Mouse (Mus musculus) liver, embryonic 16.5 days (tissue): ENCODE measurements around the gene Smad3. TPM values are rescaled to one million over a fixed set of nuclear protein-coding genes. Genes with fewer than 3 reads are reported as not detected.

ENCODE experiments used
- ATAC-seq: fragments of 200-750 bp; cut with Nextera tagmentation; 2 replicates; pipeline ENCODE4 v1.8.0; 2017; ENCODE audit warnings: low read depth, mild to moderate bottlenecking, moderate number of reproducible peaks, moderate library complexity
- H3K27ac ChIP-seq: fragments of 300-500 bp; sonication (generic); 2 replicates; pipeline ENCODE4 v1.5.1; 2014; ENCODE audit warnings: mild to moderate bottlenecking, low read length
- H3K27me3 ChIP-seq: fragments of 300-500 bp; sonication (generic); 2 replicates; pipeline ENCODE4 v1.6.1; 2014; ENCODE audit warnings: low read depth, low read length, mixed read lengths; ENCODE audit not compliant: control insufficient read depth, insufficient read depth
- H3K36me3 ChIP-seq: fragments of 300-500 bp; sonication (generic); 2 replicates; pipeline ENCODE4 v1.6.1; 2014; ENCODE audit warnings: mild to moderate bottlenecking; ENCODE audit not compliant: control insufficient read depth, insufficient read depth
- H3K4me1 ChIP-seq: fragments of 300-500 bp; sonication (generic); 2 replicates; pipeline ENCODE4 v1.6.1; 2014; ENCODE audit warnings: low read depth, low read length, mixed read lengths; ENCODE audit not compliant: control insufficient read depth
- H3K4me2 ChIP-seq: fragments of 300-500 bp; sonication (generic); 2 replicates; pipeline ENCODE4 v1.6.1; 2014; ENCODE audit warnings: low read depth, low read length, mixed read lengths
- H3K4me3 ChIP-seq: fragments of 300-500 bp; sonication (generic); 2 replicates; pipeline ENCODE4 v1.5.1; 2014; ENCODE audit warnings: low read depth, mild to moderate bottlenecking, low read length
- H3K9ac ChIP-seq: fragments of 300-500 bp; sonication (generic); 2 replicates; pipeline ENCODE4 v1.6.1; 2014; ENCODE audit warnings: low read depth, low read length
- H3K9me3 ChIP-seq: fragments of 300-500 bp; sonication (generic); replicated peaks from 2 replicates; pipeline ENCODE4 v1.6.1; 2016; ENCODE audit warnings: low read length; ENCODE audit not compliant: control insufficient read depth
- WGBS: fragments of 180-500 bp; shearing (Covaris S2); extraction: QIAGEN DNeasy Blood & Tissue Kit; methylation state at CpG from one replicate; pipeline ENCODE4 v1.1.7; 2014; ENCODE audit not compliant: insufficient replicate concordance; 5-methylcytosine and 5-hydroxymethylcytosine counted together
- polyA plus RNA-seq: library from polyadenylated mRNA; unstranded; fragments of >200 nt; fragmentation: Nextera tagmentation; extraction: Ambion mirVana; gene quantifications from 2 replicates; pipeline ENCODE4 v1.2.1, GENCODE M21; 2015

Gene Smad3
- polyA plus RNA-seq, 1 experiment from 2014 or later: 2.7 TPM

DNA sequence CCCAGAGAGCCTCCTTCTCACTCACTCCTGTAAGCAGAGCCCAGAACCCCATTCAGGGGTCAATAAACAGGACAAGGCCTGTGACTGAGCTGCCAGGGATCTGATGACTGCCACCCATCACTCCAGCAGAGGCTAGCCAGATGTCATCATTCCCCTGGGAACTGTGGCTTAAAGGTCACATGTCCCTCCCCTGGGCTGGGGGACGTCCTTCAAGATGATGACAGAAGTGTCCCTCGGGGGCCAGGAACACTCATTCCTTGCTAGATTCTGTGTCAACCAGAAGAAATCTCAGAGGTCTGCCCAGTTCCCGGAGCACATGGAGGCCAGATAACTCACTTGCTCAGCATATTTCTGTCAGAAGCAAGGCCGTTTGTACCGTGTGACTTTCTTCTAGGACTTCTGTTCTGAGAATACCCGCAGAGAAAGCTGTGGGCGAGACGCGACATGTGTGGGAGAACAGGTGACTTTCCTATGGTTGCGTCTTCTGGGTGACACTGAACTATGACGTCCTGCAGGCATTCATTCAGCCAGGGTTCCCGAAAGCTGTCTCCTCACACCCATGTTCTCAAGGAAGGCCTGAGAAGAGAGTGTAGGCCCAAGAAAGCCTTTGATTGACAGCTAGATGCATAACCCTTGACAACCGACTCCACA, 46.1 kb downstream of the Smad3 start:
- no peak overlapping the region for H3K27ac ChIP-seq
- H3K27me3 ChIP-seq: no peaks in the 10 kb centered on the region
- H3K4me1 ChIP-seq: peaks cover 21% of the 10 kb centered on the region
- H3K4me3 ChIP-seq: no peak overlapping the region
- H3K9ac ChIP-seq: no peak overlapping the region
- WGBS: 82% methylated on average over 13 of the region's 13 CpGs
- no peak for ATAC-seq
- no peaks in the 10 kb centered on the region for H3K36me3 ChIP-seq
- no peaks in the 10 kb centered on the region for H3K9me3 ChIP-seq
- no peak overlapping the region for H3K4me2 ChIP-seq

DNA sequence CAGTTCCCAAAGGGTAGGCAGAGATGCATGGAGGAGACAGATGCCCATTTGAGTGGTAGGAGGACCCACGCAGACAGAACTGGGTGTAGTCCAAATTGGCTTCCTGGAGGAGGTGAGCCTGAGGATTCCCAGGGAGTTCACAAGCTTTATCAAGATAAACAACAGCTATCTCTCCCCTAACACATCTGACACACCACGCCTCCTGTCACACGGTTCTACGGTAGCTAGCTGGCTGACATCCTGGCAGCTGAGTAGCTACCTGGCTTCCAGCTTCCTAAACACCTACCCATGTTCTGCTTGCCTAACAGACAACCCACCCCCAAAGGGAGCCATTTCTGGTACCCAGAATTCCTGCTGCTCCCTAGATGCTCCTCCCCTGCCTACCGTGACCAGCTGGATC, 47.9 kb downstream of the Smad3 start:
- no peak for ATAC-seq
- Histone ChIP-seq H3K4me3 (no peak overlapping the region), H3K27me3 (no peaks in the 10 kb centered on the region), H3K4me1 (peaks cover 3% of the 10 kb centered on the region), H3K9ac (no peak overlapping the region), H3K36me3 (no peaks in the 10 kb centered on the region), H3K9me3 (no peaks in the 10 kb centered on the region), H3K4me2 (no peak overlapping the region), H3K27ac (no peak overlapping the region)
- WGBS: 87% methylated on average over 5 of the region's 5 CpGs

DNA sequence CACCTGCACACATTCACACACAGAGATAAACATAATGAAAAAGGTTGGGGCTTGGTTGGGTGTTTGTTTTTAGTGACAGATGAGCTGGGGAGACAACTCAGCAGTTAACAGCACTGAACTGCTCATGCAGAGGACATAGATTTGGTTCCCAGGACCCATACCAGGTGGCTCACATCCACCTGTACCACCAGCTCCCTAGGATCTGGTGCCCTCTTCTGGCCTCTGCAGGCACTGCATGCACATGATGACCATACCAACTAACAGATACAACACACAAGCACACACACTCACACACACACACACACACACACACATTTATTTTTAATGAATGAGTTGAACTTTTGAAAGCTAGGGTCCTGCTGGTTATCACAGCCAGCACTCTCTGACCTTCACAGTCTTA, 48.5 kb downstream of the Smad3 start:
- no peaks in the 10 kb centered on the region for H3K9me3 ChIP-seq
- ATAC-seq: no peak
- no peak overlapping the region for H3K9ac ChIP-seq
- no peak overlapping the region for H3K4me2 ChIP-seq
- H3K4me3 ChIP-seq: no peak overlapping the region
- H3K27ac ChIP-seq: no peak overlapping the region
- peaks cover 3% of the 10 kb centered on the region for H3K4me1 ChIP-seq
- no peaks in the 10 kb centered on the region for H3K36me3 ChIP-seq
- H3K27me3 ChIP-seq: no peaks in the 10 kb centered on the region

DNA sequence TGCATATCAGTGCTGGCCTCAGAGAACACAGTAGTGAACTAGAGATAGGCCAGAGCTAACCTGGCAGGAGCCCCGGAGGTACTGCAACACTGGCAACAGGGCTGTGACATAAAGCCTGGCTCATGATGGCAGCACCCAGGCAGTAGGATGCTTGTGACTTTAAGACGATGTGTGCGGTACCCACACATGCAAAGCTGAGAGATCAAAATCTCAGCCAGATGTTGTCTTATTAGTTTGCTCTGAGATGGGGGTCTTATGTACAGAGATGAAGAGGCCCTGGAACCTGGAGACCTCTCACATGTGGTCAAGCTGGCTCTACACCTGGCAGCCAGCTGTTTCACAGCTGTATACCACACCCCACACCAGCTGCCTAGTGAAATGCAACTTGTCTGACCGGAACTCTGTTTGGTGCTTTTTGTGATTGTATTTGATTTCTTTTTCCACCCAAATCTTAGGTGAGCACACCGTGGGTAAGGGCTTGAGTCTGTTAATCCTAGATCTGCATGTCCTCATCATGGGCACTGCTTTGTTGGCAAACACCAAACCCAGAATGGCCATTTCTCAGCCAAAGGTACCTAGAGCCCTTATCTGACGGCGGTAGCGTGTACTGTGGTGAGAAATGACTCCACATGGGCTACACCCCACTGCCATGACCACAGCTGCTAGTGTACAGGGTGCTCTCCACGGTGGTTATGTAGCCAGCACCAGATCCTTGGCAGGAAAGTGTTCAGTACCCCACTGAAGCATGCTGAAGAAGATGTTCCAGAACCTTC, 49.8 kb downstream of the Smad3 start:
- Histone ChIP-seq H3K4me1 (peaks cover 3% of the 10 kb centered on the region), H3K9ac (no peak overlapping the region), H3K27ac (no peak overlapping the region), H3K4me2 (no peak overlapping the region), H3K9me3 (no peaks in the 10 kb centered on the region), H3K4me3 (no peak overlapping the region), H3K36me3 (no peaks in the 10 kb centered on the region), H3K27me3 (no peaks in the 10 kb centered on the region)
- WGBS: 59% methylated on average over 9 of the region's 9 CpGs
- ATAC-seq: no peak

DNA sequence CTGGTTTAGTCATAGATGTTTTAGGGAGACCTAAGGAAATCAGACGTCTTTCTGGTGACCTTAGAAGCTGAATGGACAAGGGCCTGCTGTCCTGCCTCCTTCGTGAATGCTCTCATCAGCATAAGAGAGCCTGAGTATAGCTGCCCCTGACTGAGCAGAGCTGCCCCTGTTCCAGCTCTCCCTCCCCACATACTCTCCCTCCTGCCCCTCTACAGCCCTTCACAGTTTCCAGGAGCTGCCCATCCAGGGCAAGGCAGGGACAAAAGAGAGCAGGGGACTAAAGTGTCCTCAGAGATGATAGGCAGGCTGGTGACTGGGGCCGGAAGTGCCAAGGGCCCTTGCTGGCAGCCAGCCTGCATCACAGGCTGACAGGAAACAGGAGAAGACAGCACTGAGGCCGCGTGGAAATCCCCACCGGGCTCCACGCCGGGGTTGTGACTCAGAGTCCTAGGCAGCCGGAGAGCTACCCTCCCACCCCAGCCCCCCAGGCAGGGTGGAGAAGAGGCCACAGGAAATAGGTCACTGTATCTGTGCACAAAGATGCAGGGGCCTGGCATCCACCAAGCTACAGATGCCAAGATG, 51.6 kb downstream of the Smad3 start:
- H3K4me2 ChIP-seq: no peak overlapping the region
- H3K27me3 ChIP-seq: no peaks in the 10 kb centered on the region
- 28% methylated on average over 9 of the region's 9 CpGs for WGBS
- ATAC-seq: peak; percentile 43
- no peaks in the 10 kb centered on the region for H3K36me3 ChIP-seq
- H3K4me3 ChIP-seq: no peak overlapping the region
- no peaks in the 10 kb centered on the region for H3K9me3 ChIP-seq
- peaks cover 5% of the 10 kb centered on the region for H3K4me1 ChIP-seq
- no peak overlapping the region for H3K27ac ChIP-seq
- no peak overlapping the region for H3K9ac ChIP-seq

DNA sequence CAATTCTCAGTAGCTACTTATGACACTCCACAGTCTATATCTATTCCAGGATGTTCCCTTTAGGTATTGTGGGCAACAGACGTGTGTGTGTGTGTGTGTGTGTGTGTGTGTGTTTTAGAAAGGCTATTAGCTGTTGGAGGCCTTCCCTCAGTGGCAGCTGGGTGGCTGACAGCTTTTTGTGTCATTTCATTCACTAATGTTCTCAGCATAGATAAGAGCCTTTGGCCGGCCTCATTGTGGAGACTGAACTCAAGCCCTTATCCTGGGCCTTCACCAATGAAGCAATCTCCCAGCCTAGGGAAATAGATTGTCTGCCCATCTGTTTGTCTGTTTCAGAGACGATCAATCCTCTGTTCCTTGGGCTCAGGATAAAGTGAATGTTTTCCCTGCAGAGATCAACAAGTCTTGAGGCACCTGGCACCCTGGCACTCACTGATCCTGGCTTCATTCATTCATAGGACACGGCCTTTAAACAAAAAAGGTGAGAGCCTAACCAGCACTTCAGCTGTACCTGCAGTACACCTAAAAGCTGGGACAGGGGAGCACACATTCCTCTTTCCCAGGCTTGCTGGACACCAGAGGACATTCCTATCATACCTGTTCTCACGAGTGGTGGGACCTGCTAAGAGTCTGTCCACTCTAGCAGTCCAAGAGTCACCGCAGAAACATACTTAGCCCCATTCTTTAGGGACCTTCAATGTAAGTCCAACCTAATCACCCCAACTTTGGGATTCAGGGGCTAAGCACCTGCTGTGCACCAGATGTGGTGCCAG, 52.6 kb downstream of the Smad3 start:
- no peaks in the 10 kb centered on the region for H3K27me3 ChIP-seq
- H3K36me3 ChIP-seq: no peaks in the 10 kb centered on the region
- no peak overlapping the region for H3K27ac ChIP-seq
- H3K4me3 ChIP-seq: no peak overlapping the region
- no peak overlapping the region for H3K4me2 ChIP-seq
- peaks cover 6% of the 10 kb centered on the region for H3K4me1 ChIP-seq
- no peak for ATAC-seq
- H3K9me3 ChIP-seq: no peaks in the 10 kb centered on the region
- H3K9ac ChIP-seq: no peak overlapping the region
- 41% methylated on average over 6 of the region's 6 CpGs for WGBS

DNA sequence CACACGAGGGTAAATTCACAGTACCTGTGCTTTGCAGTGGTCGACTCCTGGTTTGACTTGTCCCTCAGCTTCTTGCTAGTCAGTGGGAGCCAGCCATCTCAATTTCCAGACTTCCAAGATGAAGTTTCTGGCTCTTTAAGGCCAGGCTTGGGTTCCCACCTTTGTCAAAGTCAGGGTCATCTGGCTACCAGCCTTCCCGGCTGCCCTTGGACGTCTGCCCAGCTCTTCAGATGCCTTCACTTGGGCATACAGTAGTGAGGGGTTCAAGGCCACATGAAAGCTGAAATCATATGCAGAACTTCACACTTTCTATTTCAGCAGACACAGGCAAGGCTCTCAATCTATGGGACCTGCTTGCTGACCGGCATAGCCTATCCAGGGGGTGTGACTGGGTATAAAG, 53.7 kb downstream of the Smad3 start:
- H3K4me3 ChIP-seq: no peak overlapping the region
- no peak overlapping the region for H3K4me2 ChIP-seq
- H3K9me3 ChIP-seq: no peaks in the 10 kb centered on the region
- H3K27me3 ChIP-seq: no peaks in the 10 kb centered on the region
- no peak overlapping the region for H3K9ac ChIP-seq
- H3K27ac ChIP-seq: no peak overlapping the region
- H3K36me3 ChIP-seq: no peaks in the 10 kb centered on the region
- 58% methylated on average over 5 of the region's 5 CpGs for WGBS
- peaks cover 8% of the 10 kb centered on the region for H3K4me1 ChIP-seq
- no peak for ATAC-seq

DNA sequence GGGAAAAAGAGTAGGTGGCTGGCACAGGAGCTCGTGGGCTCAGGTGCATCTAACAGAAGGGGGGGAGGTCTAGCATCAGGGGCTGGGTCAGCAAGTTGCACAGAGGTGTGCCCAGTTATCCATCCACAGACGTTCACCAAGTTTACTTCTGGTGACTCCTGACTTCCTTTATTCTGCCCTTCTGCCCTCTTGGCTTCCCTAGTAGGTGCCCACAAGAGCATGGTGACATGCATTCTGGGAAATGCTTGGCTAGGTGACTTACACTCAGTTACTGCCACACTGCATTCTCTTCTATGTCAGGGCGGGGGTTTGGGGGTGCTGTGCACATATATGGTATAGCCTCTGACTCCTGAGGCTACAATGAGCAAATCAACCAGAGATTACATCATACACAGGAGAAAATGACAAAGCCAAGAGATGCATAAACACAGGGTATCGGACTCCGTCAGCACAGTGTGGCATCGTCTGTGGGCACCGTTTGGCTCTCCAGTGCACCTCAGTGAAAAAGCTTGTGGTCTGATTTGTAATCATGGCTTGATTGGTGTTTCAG, 54.5 kb downstream of the Smad3 start:
- Histone ChIP-seq H3K27me3 (no peaks in the 10 kb centered on the region), H3K9me3 (no peaks in the 10 kb centered on the region), H3K4me3 (no peak overlapping the region), H3K4me2 (no peak overlapping the region), H3K27ac (no peak overlapping the region), H3K36me3 (no peaks in the 10 kb centered on the region), H3K9ac (no peak overlapping the region), H3K4me1 (peaks cover 16% of the 10 kb centered on the region)
- WGBS: 77% methylated on average over 7 of the region's 7 CpGs
- no peak for ATAC-seq
